Mouse (Mus musculus) liver, embryonic 11.5 days (tissue): ENCODE measurements around the gene Hist2h2be. TPM values are rescaled to one million over a fixed set of nuclear protein-coding genes. Genes with fewer than 3 reads are reported as not detected.

Experiments
- ATAC-seq: fragments of 200-750 bp; cut with Nextera tagmentation; replicated peaks from 2 replicates; pipeline ENCODE4 v1.8.0; 2017; ENCODE audit warnings: moderate number of reproducible peaks, mild to moderate bottlenecking, moderate TSS enrichment, moderate library complexity; ENCODE audit not compliant: low FRiP score
- DNase-seq: peaks from one replicate; pipeline ENCODE4 v3.0.0-alpha.2; 2017; ENCODE audit warnings: low spot score
- H3K27ac ChIP-seq: fragments of 300-500 bp; sonication (generic); 2 replicates; pipeline ENCODE4 v1.5.1; 2014; ENCODE audit warnings: mild to moderate bottlenecking, low read depth, low read length, control low read depth
- H3K27me3 ChIP-seq: fragments of 300-500 bp; sonication (generic); replicated peaks from 2 replicates; pipeline ENCODE4 v1.6.1; 2014; ENCODE audit warnings: low read length, mixed read lengths; ENCODE audit not compliant: control insufficient read depth, insufficient read depth
- H3K36me3 ChIP-seq: fragments of 300-500 bp; sonication (generic); 2 replicates; pipeline ENCODE4 v1.6.1; 2014; ENCODE audit warnings: mild to moderate bottlenecking, low read length, moderate library complexity, mixed read lengths; ENCODE audit not compliant: control insufficient read depth, insufficient read depth
- H3K4me1 ChIP-seq: fragments of 300-500 bp; sonication (generic); replicated peaks from 2 replicates; pipeline ENCODE4 v1.6.1; 2014; ENCODE audit warnings: low read length, mixed read lengths; ENCODE audit not compliant: control insufficient read depth, insufficient read depth
- H3K4me2 ChIP-seq: fragments of 300-500 bp; sonication (generic); 2 replicates; pipeline ENCODE4 v1.6.1; 2014; ENCODE audit warnings: mild to moderate bottlenecking, control low read depth, moderate library complexity
- H3K4me3 ChIP-seq: fragments of 300-500 bp; sonication (generic); 2 replicates; pipeline ENCODE4 v1.5.1; 2014; ENCODE audit warnings: low read depth, low read length, control low read depth
- H3K9ac ChIP-seq: fragments of 300-500 bp; sonication (generic); 2 replicates; pipeline ENCODE4 v1.6.1; 2014; ENCODE audit warnings: low read depth, low read length, control low read depth
- H3K9me3 ChIP-seq: fragments of 300-500 bp; sonication (generic); 2 replicates; pipeline ENCODE4 v1.6.1; 2016; ENCODE audit warnings: low read length, inconsistent platforms, mixed read lengths; ENCODE audit not compliant: control insufficient read depth
- WGBS: fragments of 180-500 bp; shearing (Covaris S2); extraction: QIAGEN DNeasy Blood & Tissue Kit; methylation state at CpG from one replicate; pipeline ENCODE4 v1.1.7; 2014; 5-methylcytosine and 5-hydroxymethylcytosine counted together
- polyA plus RNA-seq: library from polyadenylated mRNA; unstranded; fragments of >200 nt; fragmentation: Nextera tagmentation; extraction: Ambion mirVana; gene quantifications from 2 replicates; pipeline ENCODE4 v1.2.1, GENCODE M21; 2014

Gene Hist2h2be
- polyA plus RNA-seq, 1 experiment from 2014 or later = 7.7 TPM

- 51% methylated on average over 6 of the region's 6 CpGs for WGBS
- Histone ChIP-seq H3K4me2 (peak overlapping the region; percentile 85), H3K27me3 (no peaks in the 10 kb centered on the region), H3K4me3 (peak overlapping the region; percentile 54), H3K27ac (peak overlapping the region; percentile 96), H3K9me3 (no peaks in the 10 kb centered on the region), H3K36me3 (no peaks in the 10 kb centered on the region), H3K9ac (peak overlapping the region; percentile 42), H3K4me1 (peaks cover 20% of the 10 kb centered on the region)
- ATAC-seq (no peak), DNase-seq (no peak)
These were observed 27.5 kb downstream of the Hist2h2be start for GRCm38 (mm10) chr3:96248141-96249033.

- peak; percentile 49 for DNase-seq
- peak overlapping the region; percentile 96; the same call in 1 of the 2 replicates for H3K27ac ChIP-seq
- ATAC-seq = no peak
- no peaks in the 10 kb centered on the region for H3K9me3 ChIP-seq
- WGBS = 60% methylated on average over 4 of the region's 4 CpGs
- peak overlapping the region; percentile 42 for H3K9ac ChIP-seq
- H3K4me2 ChIP-seq = peak overlapping the region; percentile 85
- H3K27me3 ChIP-seq = no peaks in the 10 kb centered on the region
- no peaks in the 10 kb centered on the region for H3K36me3 ChIP-seq
- peak overlapping the region; percentile 25 for H3K4me3 ChIP-seq
- H3K4me1 ChIP-seq = peaks cover 15% of the 10 kb centered on the region
These were observed 28.1 kb downstream of the Hist2h2be start for GRCm38 (mm10) chr3:96249034-96249345.

- no peak overlapping the region for H3K4me3 ChIP-seq
- H3K4me1 ChIP-seq = peaks cover 18% of the 10 kb centered on the region
- no peaks in the 10 kb centered on the region for H3K9me3 ChIP-seq
- no peaks in the 10 kb centered on the region for H3K27me3 ChIP-seq
- H3K36me3 ChIP-seq = no peaks in the 10 kb centered on the region
- no peak overlapping the region for H3K4me2 ChIP-seq
- no peak for ATAC-seq
- WGBS = 58% methylated on average over 3 of the region's 3 CpGs
- DNase-seq = no peak
- no peak overlapping the region for H3K27ac ChIP-seq
- no peak overlapping the region for H3K9ac ChIP-seq
These were observed 30.0 kb downstream of the Hist2h2be start for GRCm38 (mm10) chr3:96250890-96251289.

GRCm38 (mm10) chr3:96251787-96252186 lies 30.9 kb downstream of the Hist2h2be start:
- H3K4me1 ChIP-seq = peaks cover 24% of the 10 kb centered on the region
- WGBS = 84% methylated on average over 3 of the region's 3 CpGs
- H3K9ac ChIP-seq = no peak overlapping the region
- DNase-seq (no peak), ATAC-seq (no peak)
- H3K27ac ChIP-seq = no peak overlapping the region
- H3K4me2 ChIP-seq = no peak overlapping the region
- H3K4me3 ChIP-seq = no peak overlapping the region
- H3K27me3 ChIP-seq = no peaks in the 10 kb centered on the region
- H3K36me3 ChIP-seq = no peaks in the 10 kb centered on the region
- no peaks in the 10 kb centered on the region for H3K9me3 ChIP-seq

- DNase-seq = no peak
- Histone ChIP-seq H3K4me1 (peaks cover 15% of the 10 kb centered on the region; the same call in 1 of the 2 replicates), H3K9me3 (no peaks in the 10 kb centered on the region), H3K27me3 (no peaks in the 10 kb centered on the region), H3K36me3 (no peaks in the 10 kb centered on the region), H3K9ac (peak overlapping the region; percentile 58), H3K4me2 (peak overlapping the region; percentile 46), H3K4me3 (0 out of 2 replicates have a peak overlapping the region, but pooled peaks have one; percentile 8), H3K27ac (peak overlapping the region; percentile 70; the same call in 1 of the 2 replicates)
- 28% methylated on average over 10 of the region's 10 CpGs for WGBS
- peak; percentile 95 for ATAC-seq
These were observed 33.9 kb downstream of the Hist2h2be start for GRCm38 (mm10) chr3:96254683-96255355.

GRCm38 (mm10) chr3:96255926-96256593 lies 35.1 kb downstream of the Hist2h2be start:
- no peak overlapping the region for H3K4me3 ChIP-seq
- DNase-seq (no peak), ATAC-seq (no peak)
- no peak overlapping the region for H3K9ac ChIP-seq
- H3K4me2 ChIP-seq = no peak overlapping the region
- no peak overlapping the region for H3K27ac ChIP-seq
- 75% methylated on average over 5 of the region's 5 CpGs for WGBS
- no peaks in the 10 kb centered on the region for H3K27me3 ChIP-seq
- no peaks in the 10 kb centered on the region for H3K9me3 ChIP-seq
- H3K4me1 ChIP-seq = peaks cover 15% of the 10 kb centered on the region; the same call in 1 of the 2 replicates
- no peaks in the 10 kb centered on the region for H3K36me3 ChIP-seq

- Histone ChIP-seq H3K9me3 (no peaks in the 10 kb centered on the region), H3K27me3 (no peaks in the 10 kb centered on the region), H3K4me1 (peaks cover 20% of the 10 kb centered on the region; the same call in 1 of the 2 replicates), H3K4me3 (no peak overlapping the region), H3K27ac (no peak overlapping the region), H3K4me2 (no peak overlapping the region), H3K9ac (no peak overlapping the region), H3K36me3 (no peaks in the 10 kb centered on the region)
- WGBS = 73% methylated on average over 3 of the region's 3 CpGs
- DNase-seq (no peak), ATAC-seq (no peak)
These were observed 36.3 kb downstream of the Hist2h2be start for GRCm38 (mm10) chr3:96257190-96257589.

GRCm38 (mm10) chr3:96260220-96260619 lies 39.3 kb downstream of the Hist2h2be start:
- Histone ChIP-seq H3K9me3 (no peaks in the 10 kb centered on the region), H3K27ac (no peak overlapping the region), H3K4me1 (peaks cover 17% of the 10 kb centered on the region), H3K4me2 (no peak overlapping the region), H3K36me3 (no peaks in the 10 kb centered on the region), H3K9ac (no peak overlapping the region), H3K4me3 (no peak overlapping the region), H3K27me3 (no peaks in the 10 kb centered on the region)
- WGBS = 92% methylated on average over 5 of the region's 5 CpGs
- ATAC-seq = no peak
- no peak for DNase-seq
